Mouse (Mus musculus) kidney, postnatal 4 days (tissue): ENCODE results near the gene Glb1l.
"Not testable (repeated sequence)": the region's sequence is repeated elsewhere in the genome, so short reads cannot be mapped to it uniquely, and the experiment has no call there.

ENCODE experiments used
- DNase-seq, 2 experiments: peaks; one replicate each; pipeline ENCODE4 v3.0.0; 2021; ENCODE audit warnings: mixed read lengths in 2 of 2

The Glb1l gene

GRCm38 (mm10) chr1:75210136-75211087 lies at the start of gene Glb1l, which contains the start of gene Stk16:
Glb1l (minus strand) TSS chr1:75210813.
Stk16 (plus strand) TSS chr1:75210838.
- peak; percentile 98 for DNase-seq

DNA sequence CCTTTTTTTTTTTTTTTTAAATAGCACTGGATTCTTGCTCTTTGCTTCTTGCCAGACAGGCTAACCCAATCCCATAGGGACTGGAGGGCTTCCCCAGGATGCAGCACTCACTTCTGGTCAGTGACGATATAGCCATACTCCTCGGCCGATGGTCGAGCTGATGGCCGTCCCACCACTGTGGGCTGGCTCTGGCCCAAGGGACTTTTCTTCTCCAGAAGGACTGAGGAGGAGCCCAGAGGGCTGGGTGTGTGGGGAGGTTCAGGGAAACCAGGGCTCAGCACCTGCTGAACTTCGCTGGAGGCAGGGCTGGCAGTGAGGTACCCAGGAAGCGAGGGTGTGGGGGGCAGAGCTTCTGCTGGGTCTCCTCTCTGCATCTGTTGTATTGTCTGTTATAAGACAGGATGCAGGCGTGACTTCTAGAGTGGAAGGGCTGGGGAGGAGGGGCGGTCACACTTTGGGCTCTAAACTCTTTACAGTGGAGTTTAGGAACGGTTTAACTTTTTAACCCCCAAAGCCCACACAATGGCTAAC lies 45.0 kb upstream of the Glb1l start:
- DNase-seq = no peak

DNA sequence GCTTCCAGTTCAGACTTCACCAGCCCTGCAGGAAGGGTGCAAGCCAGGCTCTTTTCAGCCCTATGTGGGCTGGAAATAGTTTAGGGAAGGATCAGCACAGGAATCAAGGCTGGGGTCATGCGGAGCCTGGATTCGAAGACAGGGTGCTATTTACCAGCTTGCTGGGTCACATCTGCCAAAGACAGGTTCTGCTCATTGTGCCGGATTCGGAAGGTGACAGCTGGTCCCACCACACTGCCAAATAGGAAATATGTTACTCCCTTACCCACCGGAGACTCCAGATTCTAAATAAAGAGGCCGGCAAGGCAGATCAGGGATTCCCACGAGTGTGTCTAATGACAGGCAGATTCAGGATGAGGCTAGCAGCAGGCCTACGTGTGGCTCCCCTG lies 44.0 kb upstream of the Glb1l start:
- no peak for DNase-seq

DNA sequence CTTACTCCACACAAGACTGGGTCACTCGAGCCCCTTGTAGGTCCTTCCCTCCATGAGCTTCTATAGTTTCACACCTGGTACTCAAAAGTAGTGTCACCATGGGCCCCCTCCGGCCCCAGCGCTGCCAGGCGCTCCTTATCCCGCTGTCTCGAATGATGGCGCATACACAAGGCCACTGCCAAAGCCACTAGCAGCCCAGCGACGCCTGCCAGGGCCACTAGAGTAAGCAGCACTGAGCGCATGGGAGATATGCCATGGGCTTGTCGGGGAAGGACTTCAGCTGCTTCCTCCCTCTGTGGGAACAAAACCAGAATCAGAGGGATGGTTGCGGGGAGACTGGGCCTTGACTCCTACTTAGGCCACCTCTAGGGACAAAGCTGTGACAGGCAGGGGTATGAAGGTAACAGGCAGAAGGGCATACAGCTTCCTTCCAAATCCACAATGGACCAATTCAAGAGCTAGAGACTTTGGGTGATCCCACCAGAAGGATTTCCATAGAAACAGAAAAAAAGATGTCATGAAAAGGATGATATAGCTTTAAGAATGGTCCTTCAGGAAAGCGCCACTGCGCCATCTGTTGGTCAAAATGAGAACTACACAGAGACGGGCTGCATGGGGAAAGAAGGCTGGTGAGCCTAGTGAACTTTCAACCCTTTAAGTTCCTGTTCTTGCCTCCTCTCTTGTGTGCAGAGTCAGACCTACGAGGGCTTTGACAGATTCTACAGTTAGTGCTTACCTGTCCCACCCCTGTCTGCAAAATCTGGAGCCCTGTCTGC lies 43.4 kb upstream of the Glb1l start:
- peak; percentile 89 to 92 for DNase-seq

DNA sequence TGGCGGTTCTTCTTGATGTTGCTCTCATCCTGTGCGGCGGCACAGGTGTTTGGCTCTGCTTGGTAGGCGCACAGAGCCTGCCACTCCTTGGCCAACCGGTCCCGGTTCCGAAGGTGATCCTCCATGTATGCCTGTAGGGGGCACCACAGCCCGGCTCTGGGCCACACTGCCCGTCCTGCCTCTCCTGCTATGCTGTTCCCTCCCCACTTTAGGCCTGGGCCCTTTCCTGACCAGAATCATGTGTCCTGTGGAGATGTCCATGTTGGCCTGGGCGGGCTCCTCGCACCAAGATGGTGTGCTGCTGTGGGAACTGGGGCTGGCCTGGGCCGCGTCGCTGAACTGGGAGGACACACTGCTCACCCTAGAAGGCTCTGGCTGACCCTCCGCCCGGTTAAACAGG lies 42.4 kb upstream of the Glb1l start:
- DNase-seq = no peak

DNA sequence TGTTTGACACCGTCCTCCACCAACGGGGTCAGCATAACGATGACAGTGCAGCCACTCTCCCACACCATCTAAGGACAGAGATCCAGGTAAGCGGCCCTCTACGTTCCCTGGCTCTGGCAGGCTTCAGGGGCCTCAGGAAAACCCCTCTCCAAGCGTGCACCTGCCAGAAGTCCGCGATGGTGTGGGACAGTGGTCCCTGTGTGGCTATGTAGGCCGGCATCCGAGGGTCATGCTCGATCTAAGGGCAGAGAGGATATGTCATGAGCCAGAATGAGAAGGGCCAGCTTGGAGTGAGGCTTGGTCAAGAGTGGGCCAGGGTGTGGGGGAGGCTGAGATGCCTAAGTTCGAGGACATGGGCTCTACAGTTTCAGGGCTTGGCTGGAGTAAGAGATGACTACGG lies 41.7 kb upstream of the Glb1l start:
- DNase-seq = no peak

DNA sequence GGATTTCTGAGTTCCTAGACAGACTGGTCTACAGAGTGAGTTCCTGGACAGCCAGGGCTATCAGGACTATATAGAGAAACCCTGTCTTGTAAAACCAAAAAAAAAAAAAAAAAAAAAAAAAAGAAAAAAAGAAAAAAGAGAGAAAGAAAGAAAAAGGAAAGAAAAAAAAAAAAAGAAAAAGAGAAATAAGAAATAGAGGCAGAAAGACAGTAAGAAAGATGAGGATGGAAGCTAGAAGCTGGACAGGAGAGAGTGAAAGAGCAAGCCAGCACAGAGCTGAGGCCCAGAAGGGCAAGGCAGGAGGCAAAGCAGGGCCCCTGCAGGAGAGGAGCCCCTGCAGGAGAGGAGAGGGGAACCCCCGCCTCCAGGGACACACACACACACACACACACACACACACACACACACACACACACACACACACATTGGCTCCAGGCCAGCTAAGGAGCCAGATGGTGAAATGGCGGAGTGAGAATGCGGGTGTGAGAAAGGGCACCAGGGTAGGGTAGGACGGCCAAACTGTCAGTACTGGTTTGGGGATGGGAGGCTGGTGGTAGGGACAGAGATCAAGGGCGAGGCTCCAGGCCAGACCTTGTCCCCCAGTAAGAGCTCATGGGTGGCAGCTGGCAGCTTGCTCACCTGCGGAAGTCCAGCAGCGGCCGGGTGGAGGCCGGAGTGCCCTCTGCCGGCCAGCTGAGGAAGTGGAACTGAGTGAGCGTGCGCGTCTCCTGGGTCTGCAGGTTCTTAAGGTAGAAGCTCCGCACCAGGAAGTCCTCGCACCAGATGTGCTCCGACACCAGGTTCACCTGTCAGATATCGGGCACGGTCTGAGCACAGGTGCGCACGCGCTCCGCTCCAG lies 40.7 kb upstream of the Glb1l start:
- DNase-seq = peak; percentile 84 to 89

- peak in 1 of 2 experiments; percentile 31 for DNase-seq
These were observed 39.9 kb upstream of the Glb1l start for GRCm38 (mm10) chr1:75250498-75250897.

- peak in 1 of 2 experiments; percentile 49 for DNase-seq
These were observed 37.6 kb upstream of the Glb1l start for GRCm38 (mm10) chr1:75248041-75248772.

- no peak for DNase-seq
These were observed 36.7 kb upstream of the Glb1l start for GRCm38 (mm10) chr1:75247071-75247930.

GRCm38 (mm10) chr1:75244836-75245235 lies 34.2 kb upstream of the Glb1l start:
- peak; percentile 60 to 68 for DNase-seq

- no peak for DNase-seq
These were observed 33.7 kb upstream of the Glb1l start for GRCm38 (mm10) chr1:75244175-75244826.

- no peak for DNase-seq
These were observed 32.8 kb upstream of the Glb1l start for GRCm38 (mm10) chr1:75243411-75243810.

GRCm38 (mm10) chr1:75239591-75239990 lies 29.0 kb upstream of the Glb1l start:
- DNase-seq = no peak

- DNase-seq = peak; percentile 86 to 92
These were observed 25.8 kb upstream of the Glb1l start, which contains the start of gene Dnajb2 for GRCm38 (mm10) chr1:75236117-75237050. Dnajb2 (plus strand) TSS chr1:75236406.

GRCm38 (mm10) chr1:75234606-75235005 lies 24.0 kb upstream of the Glb1l start:
- peak; percentile 76 to 82 for DNase-seq

GRCm38 (mm10) chr1:75232489-75232888 lies 21.9 kb upstream of the Glb1l start:
- DNase-seq = not testable (repeated sequence)

DNA sequence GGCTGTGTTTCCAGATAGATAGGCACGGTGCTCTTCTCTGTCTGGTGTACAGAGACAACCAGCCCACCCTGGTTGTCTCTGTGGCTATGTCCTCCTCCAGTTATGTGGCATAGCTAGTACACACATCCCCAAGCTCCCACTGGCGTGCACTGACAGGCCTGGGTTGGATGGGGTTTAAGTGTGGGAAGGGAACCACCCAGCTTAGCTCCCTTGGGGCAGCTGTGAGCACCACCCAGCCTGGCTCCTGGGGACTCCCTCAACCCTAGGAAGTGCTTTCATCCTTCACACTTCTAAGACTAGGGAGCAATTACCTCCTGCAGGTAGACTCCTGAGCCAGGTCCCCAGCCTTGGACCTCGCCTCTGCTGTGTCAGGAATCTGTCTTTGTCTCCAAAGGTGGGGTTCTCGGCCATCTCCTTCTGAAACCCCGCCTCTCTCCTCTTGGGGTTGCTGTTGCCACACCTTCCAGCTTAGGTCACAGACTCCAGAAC lies 21.1 kb upstream of the Glb1l start, which contains the start of gene A630095N17Rik:
A630095N17Rik (minus strand) TSS at position 439 of the 489 bp plus-strand sequence.
- no peak for DNase-seq
